Mouse (Mus musculus): Measurements from ENCODE around the gene Ptp4a2. TPM values are rescaled to one million over a fixed set of nuclear protein-coding genes. Genes with fewer than 3 reads are reported as not detected.
"Not testable (repeated sequence)": the region's sequence is repeated elsewhere in the genome, so short reads cannot be mapped to it uniquely, and the experiment has no call there.

Gene Ptp4a2
- total RNA-seq, 2 experiments from 2014 or later, result 132 to 145 TPM

- DNase-seq (ENCODE audit: extremely low spot score in 1 of 2, low spot score in 1 of 2), result no peak
Measured at GRCm38 (mm10) chr4:129839866-129840555, 29.0 kb downstream of the Ptp4a2 start.

GRCm38 (mm10) chr4:129846823-129847222 lies 35.8 kb downstream of the Ptp4a2 start:
- DNase-seq (ENCODE audit: extremely low spot score in 1 of 2, low spot score in 1 of 2), result no peak

GRCm38 (mm10) chr4:129850491-129850890 lies 39.5 kb downstream of the Ptp4a2 start:
- no peak for DNase-seq (ENCODE audit: extremely low spot score in 1 of 2, low spot score in 1 of 2)

GRCm38 (mm10) chr4:129851861-129852260 lies 40.8 kb downstream of the Ptp4a2 start:
- no peak for DNase-seq (ENCODE audit: extremely low spot score in 1 of 2, low spot score in 1 of 2)

GRCm38 (mm10) chr4:129853053-129853452 lies 42.0 kb downstream of the Ptp4a2 start:
- no peak for DNase-seq (ENCODE audit: extremely low spot score in 1 of 2, low spot score in 1 of 2)

- no peak for DNase-seq (ENCODE audit: extremely low spot score in 1 of 2, low spot score in 1 of 2)
Measured at GRCm38 (mm10) chr4:129853996-129854395, 43.0 kb downstream of the Ptp4a2 start.

- DNase-seq (ENCODE audit: extremely low spot score in 1 of 2, low spot score in 1 of 2), result no peak
Measured at GRCm38 (mm10) chr4:129854615-129855014, 43.6 kb downstream of the Ptp4a2 start.

- no peak for DNase-seq (ENCODE audit: extremely low spot score in 1 of 2, low spot score in 1 of 2)
Measured at GRCm38 (mm10) chr4:129855051-129855970, 44.3 kb downstream of the Ptp4a2 start.

GRCm38 (mm10) chr4:129860456-129860855 lies 49.4 kb downstream of the Ptp4a2 start:
- DNase-seq (ENCODE audit: extremely low spot score in 1 of 2, low spot score in 1 of 2), result no peak

- no peak for DNase-seq (ENCODE audit: extremely low spot score in 1 of 2, low spot score in 1 of 2)
Measured at GRCm38 (mm10) chr4:129861400-129861799, 50.4 kb downstream of the Ptp4a2 start.

GRCm38 (mm10) chr4:129862357-129862756 lies 51.3 kb downstream of the Ptp4a2 start:
- no peak for DNase-seq (ENCODE audit: extremely low spot score in 1 of 2, low spot score in 1 of 2)

GRCm38 (mm10) chr4:129866171-129866570 lies 55.2 kb downstream of the Ptp4a2 start:
- DNase-seq (ENCODE audit: extremely low spot score in 1 of 2, low spot score in 1 of 2), result not testable (repeated sequence)

- no peak for DNase-seq (ENCODE audit: extremely low spot score in 1 of 2, low spot score in 1 of 2)
Measured at GRCm38 (mm10) chr4:129868211-129868610, 57.2 kb downstream of the Ptp4a2 start.

GRCm38 (mm10) chr4:129870483-129870882 lies 59.5 kb downstream of the Ptp4a2 start:
- DNase-seq (ENCODE audit: extremely low spot score in 1 of 2, low spot score in 1 of 2), result no peak

- no peak for DNase-seq (ENCODE audit: extremely low spot score in 1 of 2, low spot score in 1 of 2)
Measured at GRCm38 (mm10) chr4:129872376-129872922, 61.4 kb downstream of the Ptp4a2 start.

- DNase-seq (ENCODE audit: extremely low spot score in 1 of 2, low spot score in 1 of 2), result no peak
Measured at GRCm38 (mm10) chr4:129874805-129875204, 63.8 kb downstream of the Ptp4a2 start.

- no peak for DNase-seq (ENCODE audit: extremely low spot score in 1 of 2, low spot score in 1 of 2)
Measured at GRCm38 (mm10) chr4:129875406-129875805, 64.4 kb downstream of the Ptp4a2 start.

- peak; percentile 47 to 53 for DNase-seq (ENCODE audit: extremely low spot score in 1 of 2, low spot score in 1 of 2)
Measured at GRCm38 (mm10) chr4:129876831-129877764, 66.1 kb downstream of the Ptp4a2 start.

- no peak for DNase-seq (ENCODE audit: extremely low spot score in 1 of 2, low spot score in 1 of 2)
Measured at GRCm38 (mm10) chr4:129877967-129878655, 67.1 kb downstream of the Ptp4a2 start.
